Mouse (Mus musculus) liver, adult 2 months (tissue): ENCODE measurements around the gene Ncan.

Experiments
- CTCF ChIP-seq: fragments of 200-500 bp; IDR thresholded peaks from 2 replicates; pipeline ENCODE4 v1.5.1; 2011; ENCODE audit warnings: low read depth, low read length, control low read depth
- POLR2A ChIP-seq: fragments of 200-500 bp; IDR thresholded peaks from 2 replicates; pipeline ENCODE4 v1.6.1; 2011; ENCODE audit warnings: low read length, control low read depth; ENCODE audit not compliant: insufficient read depth; ENCODE audit errors: extremely low read depth

DNA sequence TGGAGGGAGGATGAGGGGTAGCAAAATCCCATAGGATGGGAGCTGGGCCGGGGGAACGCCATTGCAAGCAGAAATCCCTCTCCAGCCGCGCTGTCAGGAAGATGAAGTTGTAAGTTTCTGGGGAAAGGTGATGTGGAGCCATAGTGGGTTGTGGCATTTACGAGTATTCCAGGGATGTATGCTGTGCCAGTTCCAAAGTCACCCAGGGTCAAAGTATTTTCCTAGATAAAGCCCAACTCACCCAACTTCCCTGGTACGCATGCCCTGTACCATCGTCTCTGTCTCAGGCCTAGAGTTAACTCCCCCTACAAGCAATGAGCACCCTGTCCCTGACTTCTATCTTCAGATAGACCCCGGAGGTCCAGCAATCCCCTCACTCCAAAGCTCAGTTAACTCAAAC lies 47.6 kb downstream of the Ncan start:
- TF ChIP-seq CTCF (no peak), POLR2A (no peak)
